Mouse (Mus musculus) lung, adult 2 months (tissue): ENCODE measurements around the gene Gm45713. TPM values are rescaled to one million over a fixed set of nuclear protein-coding genes. Genes with fewer than 3 reads are reported as not detected.
"Not testable (repeated sequence)": the region's sequence is repeated elsewhere in the genome, so short reads cannot be mapped to it uniquely, and the experiment has no call there.

Experiments used
- DNase-seq: peaks from one replicate; pipeline ENCODE4 v3.0.0; 2022
- H3K4me1 ChIP-seq: fragments of 200-500 bp; 2 replicates; pipeline ENCODE4 v1.6.1; 2011; ENCODE audit warnings: low read length; ENCODE audit not compliant: control insufficient read depth, insufficient read depth
- H3K4me3 ChIP-seq: fragments of 200-500 bp; replicated peaks from 2 replicates; pipeline ENCODE3; 2011; ENCODE audit warnings: low read depth, mild to moderate bottlenecking, control low read depth, low read length; ENCODE audit errors: extremely low read depth
- CTCF ChIP-seq: fragments of 200-500 bp; IDR thresholded peaks from 2 replicates; pipeline ENCODE4 v1.5.1; 2011; ENCODE audit warnings: mild to moderate bottlenecking, low read length, control low read depth; ENCODE audit not compliant: insufficient read depth
- POLR2A ChIP-seq: fragments of 200-500 bp; IDR thresholded peaks from 2 replicates; pipeline ENCODE4 v1.6.1; 2011; ENCODE audit warnings: low read depth, mild to moderate bottlenecking, control low read depth, low read length, borderline replicate concordance; ENCODE audit errors: extremely low read depth
- WGBS: fragments of 180-500 bp; shearing (Covaris S2); methylation state at CpG from one replicate; pipeline ENCODE4 v1.1.7; 2018; 5-methylcytosine and 5-hydroxymethylcytosine counted together
- polyA plus RNA-seq: library from polyadenylated mRNA; depleted of rRNA; stranded (reverse); fragments of >200 nt; gene quantifications from 2 replicates; pipeline ENCODE4 v1.2.3, GENCODE M21; 2012

The Gm45713 gene
- polyA plus RNA-seq, 1 experiment = 3.1 TPM

GRCm38 (mm10) chr7:45155590-45155989, 19.6 kb upstream of the Gm45713 start:
- no peak for DNase-seq
- Histone ChIP-seq H3K4me3 (no peak overlapping the region), H3K4me1 (peaks cover 4% of the 10 kb centered on the region)
- WGBS = 86% methylated on average over 9 of the region's 9 CpGs
- TF ChIP-seq CTCF (no peak), POLR2A (no peak)

GRCm38 (mm10) chr7:45154993-45155514, 19.0 kb upstream of the Gm45713 start:
- no peak for DNase-seq
- TF ChIP-seq CTCF (peak; percentile 46), POLR2A (no peak)
- H3K4me1 ChIP-seq = peaks cover 6% of the 10 kb centered on the region
- H3K4me3 ChIP-seq = no peak overlapping the region
- WGBS = 70% methylated on average over 12 of the region's 12 CpGs

GRCm38 (mm10) chr7:45154096-45154992, 18.3 kb upstream of the Gm45713 start, which contains the start of the genes Pih1d1 and Aldh16a1:
Gene Pih1d1 (plus strand): TSS chr7:45154303.
Gene Aldh16a1 (minus strand): TSS chr7:45154584.
- 1% methylated on average over 69 of the region's 69 CpGs for WGBS
- peak within 1 kb of the TSS; percentile 93 for H3K4me3 ChIP-seq
- peaks cover 6% of the 10 kb centered on the region for H3K4me1 ChIP-seq
- peak; percentile 97 for DNase-seq
- TF ChIP-seq POLR2A = peak; percentile 96
- TF ChIP-seq CTCF = no peak

GRCm38 (mm10) chr7:45153586-45153985, 17.6 kb upstream of the Gm45713 start:
- TF ChIP-seq CTCF (no peak), POLR2A (no peak)
- DNase-seq = no peak
- peaks cover 6% of the 10 kb centered on the region for H3K4me1 ChIP-seq
- 3% methylated on average over 5 of the region's 5 CpGs for WGBS
- H3K4me3 ChIP-seq = peak overlapping the region; percentile 93

- not testable (repeated sequence) for DNase-seq, H3K4me1 ChIP-seq, H3K4me3 ChIP-seq
- WGBS = 93% methylated on average over 2 of the region's 2 CpGs
Observed at GRCm38 (mm10) chr7:45153052-45153451, 17.0 kb upstream of the Gm45713 start.

GRCm38 (mm10) chr7:45151303-45151702, 15.3 kb upstream of the Gm45713 start:
- Histone ChIP-seq H3K4me1 (peaks cover 6% of the 10 kb centered on the region), H3K4me3 (no peak overlapping the region)
- WGBS = 25% methylated on average over 11 of the region's 11 CpGs
- peak; percentile 17; the same call in 1 of the 2 replicates for TF ChIP-seq POLR2A
- no peak for TF ChIP-seq CTCF
- DNase-seq = no peak

- peaks cover 6% of the 10 kb centered on the region for H3K4me1 ChIP-seq
- no peak overlapping the region for H3K4me3 ChIP-seq
- 61% methylated on average over 4 of the region's 4 CpGs for WGBS
- no peak for TF ChIP-seq POLR2A
- TF ChIP-seq CTCF = no peak
- no peak for DNase-seq
Observed at GRCm38 (mm10) chr7:45150321-45150720, 14.3 kb upstream of the Gm45713 start.

GRCm38 (mm10) chr7:45149545-45149944, 13.5 kb upstream of the Gm45713 start:
- Histone ChIP-seq H3K4me3 (no peak overlapping the region), H3K4me1 (peaks cover 6% of the 10 kb centered on the region)
- TF ChIP-seq POLR2A = no peak
- DNase-seq = no peak
- WGBS = 65% methylated on average over 6 of the region's 6 CpGs

GRCm38 (mm10) chr7:45148534-45149098, 12.6 kb upstream of the Gm45713 start:
- DNase-seq = no peak
- WGBS = 54% methylated on average over 4 of the region's 4 CpGs

More at GRCm38 (mm10) chr7:45148534-45149098, 12.6 kb upstream of the Gm45713 start:
- Histone ChIP-seq H3K4me3 (no peak overlapping the region), H3K4me1 (peaks cover 6% of the 10 kb centered on the region)
- TF ChIP-seq CTCF = no peak
- TF ChIP-seq POLR2A = no peak
